Mouse (Mus musculus): Measurements from ENCODE around the gene Zfyve19. TPM values are rescaled to one million over a fixed set of nuclear protein-coding genes. Genes with fewer than 3 reads are reported as not detected.
A peak's percentile ranks its signal among the peaks of the same experiment; 100 is the strongest.

The Zfyve19 gene
- 10 to 100 TPM; 54.5 to 71.7 TPM for polyA plus RNA-seq (2017; shearing (Covaris generic))

DNA sequence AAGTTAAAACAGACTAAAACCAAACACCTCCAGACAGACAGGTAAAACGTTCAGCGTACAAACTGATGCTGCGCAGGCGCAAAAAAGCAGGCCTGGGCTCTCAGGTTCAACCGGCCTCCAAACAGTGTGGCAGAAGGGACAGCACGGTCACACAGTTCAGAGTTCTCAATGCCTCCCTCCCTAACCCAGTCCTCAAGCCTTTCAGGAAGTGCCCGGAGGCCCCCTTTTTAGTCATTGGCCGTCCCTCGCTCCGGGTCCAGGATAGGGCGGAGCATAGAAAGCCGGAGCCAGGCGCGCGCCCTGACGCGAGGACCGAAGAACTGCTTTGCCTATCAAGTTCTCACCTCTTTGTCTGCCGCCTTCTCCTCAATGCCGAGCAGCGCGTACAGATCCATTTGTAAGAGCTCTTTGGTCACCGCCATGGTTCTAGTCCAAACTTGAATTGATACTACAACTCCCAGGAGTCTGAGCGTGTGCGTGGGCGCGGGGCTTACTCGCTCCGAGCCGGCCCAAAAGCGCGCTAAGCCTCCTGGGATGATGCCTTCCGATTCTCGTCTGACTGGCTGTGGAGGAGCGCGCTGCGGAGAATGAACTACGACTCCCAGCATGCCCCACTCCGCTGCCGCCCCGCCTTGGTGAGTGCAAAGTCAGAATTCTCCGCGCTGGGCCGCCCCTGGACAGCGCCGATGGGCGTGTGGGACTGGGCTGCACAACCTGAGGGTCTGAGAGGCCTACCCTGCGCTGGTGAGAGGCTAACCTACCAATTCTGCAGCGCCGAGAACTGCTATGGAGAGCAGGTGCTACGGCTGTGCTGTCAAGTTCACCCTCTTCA lies at the start of gene Zfyve19, which contains the start of gene Dnajc17:
Gene Zfyve19, plus strand, starts transcription at position 274 of the 832 bp plus-strand sequence.
Gene Dnajc17, minus strand, starts transcription at position 452 of the 832 bp plus-strand sequence.
- ATAC-seq: peak; percentile 98

DNA sequence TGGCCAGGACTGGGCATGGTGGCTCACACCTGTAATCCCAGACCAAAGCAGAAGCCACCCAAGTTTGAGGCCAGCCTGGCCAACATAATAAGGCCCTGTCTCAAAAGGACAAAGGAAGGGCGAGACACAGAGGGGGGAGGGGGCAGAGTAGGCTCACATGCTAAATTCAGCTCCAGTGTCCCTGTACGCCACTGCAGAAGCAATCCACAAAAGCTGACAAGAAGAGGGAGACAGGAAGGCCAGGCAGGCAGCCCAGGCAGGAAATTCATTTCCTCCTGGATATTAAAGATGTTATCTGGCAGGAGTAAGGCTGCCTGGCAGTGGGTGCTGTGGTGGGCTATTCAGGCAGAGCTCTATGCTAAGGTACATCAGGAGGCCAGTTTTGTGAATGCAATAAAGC lies 47.2 kb upstream of the Zfyve19 start:
- ATAC-seq: no peak

DNA sequence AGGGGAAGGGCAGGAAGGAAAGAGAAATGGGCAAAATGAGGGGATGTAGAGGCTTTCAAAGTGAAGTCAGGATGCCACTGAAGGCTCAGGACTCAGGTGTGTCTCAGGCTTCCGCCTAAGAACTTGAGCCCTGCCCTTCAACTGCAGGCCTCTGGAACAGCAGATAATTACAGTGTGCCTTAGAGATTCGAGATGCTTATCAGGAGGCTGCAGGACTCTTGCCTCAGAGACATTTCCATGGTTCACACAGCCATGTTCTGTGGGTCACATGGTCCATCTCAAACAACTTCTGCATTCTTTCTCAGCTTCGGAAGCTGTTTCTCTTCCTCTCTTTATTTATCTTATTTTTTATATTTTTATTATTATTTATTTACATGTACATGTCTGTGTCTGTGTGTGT lies 45.3 kb upstream of the Zfyve19 start:
- no peak for ATAC-seq

DNA sequence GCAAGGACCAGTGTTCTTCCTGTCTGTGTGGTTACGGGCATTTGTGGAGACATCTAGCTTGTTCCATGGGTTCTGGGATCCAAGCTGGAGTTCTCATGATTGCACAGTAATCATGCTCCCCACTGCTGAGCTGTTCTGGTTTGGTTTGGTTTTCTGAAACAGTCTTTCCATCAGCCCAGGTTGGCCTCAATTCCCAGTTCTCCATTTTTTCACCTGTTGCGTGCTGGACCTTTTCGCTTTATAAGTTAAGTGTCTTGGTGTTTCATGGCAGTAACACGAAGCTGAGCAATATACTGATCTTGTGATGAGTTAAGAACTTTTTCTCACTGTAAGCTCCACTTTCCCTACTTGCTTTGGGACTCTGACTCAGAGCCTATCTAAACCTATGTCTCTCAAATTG lies 44.4 kb upstream of the Zfyve19 start:
- ATAC-seq: no peak

DNA sequence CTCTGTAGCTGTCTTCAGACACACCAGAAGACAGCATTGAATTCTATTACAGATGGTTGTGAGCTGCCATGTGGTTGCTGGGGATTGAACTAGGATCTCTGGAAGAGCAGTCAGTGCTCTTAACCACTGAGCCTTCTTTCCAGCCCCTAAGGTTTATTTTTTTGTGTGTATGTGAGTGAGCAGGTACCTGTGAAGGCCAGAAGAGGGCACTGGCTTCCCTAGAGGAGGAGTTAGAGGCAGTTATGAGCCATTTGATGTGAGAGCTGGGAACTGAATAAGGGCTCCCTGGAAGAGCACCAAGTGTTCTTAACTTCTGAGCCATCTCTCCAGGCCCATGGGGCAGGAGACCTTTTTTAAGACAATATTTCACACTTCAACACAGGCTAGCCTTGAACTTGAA lies 43.0 kb upstream of the Zfyve19 start:
- ATAC-seq: no peak

DNA sequence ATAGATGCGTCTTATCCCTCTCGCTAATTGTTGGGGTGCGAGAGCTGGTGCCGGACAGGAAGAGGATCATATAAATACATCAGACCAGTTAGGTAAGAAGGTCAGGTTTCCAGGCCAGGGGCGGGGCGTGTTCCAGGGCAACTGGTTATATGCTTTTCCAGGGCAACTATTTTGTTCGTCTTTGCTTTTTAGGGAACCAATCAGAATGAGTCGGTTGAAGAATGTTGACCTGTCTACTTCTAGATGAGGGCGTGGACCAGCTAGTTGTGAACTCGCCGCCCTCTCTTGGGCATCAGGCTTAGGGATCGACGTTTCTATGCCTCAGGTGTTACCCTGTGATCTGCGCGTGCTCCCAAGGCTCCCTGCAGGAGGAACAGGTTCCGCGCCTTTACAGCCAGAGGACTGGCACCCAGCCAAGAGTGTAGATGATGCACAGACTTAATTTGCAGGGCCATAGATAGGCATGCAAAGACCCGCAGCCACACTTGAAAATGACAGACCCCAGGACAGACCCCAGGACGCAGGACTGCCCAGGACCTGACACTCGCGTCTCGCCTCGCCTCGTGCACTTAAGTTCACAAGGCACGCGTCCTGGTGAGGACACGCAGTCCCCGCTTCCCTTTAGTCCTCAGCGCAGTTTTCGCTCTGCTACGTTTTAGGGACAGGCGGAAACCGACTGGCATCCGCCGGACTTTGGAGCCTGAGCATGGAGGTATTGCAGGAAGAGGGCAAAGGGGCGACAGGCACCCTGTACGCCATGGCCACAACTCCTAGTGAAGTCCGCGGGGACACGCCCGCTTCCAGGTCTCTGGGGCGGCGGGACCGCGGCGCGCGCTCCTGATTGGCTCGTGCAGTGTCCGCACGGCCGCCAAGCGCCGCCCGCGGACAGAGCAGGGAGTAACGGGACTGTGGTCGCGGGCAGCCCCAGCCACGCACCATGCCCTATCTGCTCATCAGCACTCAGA lies 41.2 kb upstream of the Zfyve19 start, which contains the start of gene Gchfr:
Gene Gchfr, plus strand, starts transcription at position 873 of the 965 bp plus-strand sequence.
- ATAC-seq: peak; percentile 63

DNA sequence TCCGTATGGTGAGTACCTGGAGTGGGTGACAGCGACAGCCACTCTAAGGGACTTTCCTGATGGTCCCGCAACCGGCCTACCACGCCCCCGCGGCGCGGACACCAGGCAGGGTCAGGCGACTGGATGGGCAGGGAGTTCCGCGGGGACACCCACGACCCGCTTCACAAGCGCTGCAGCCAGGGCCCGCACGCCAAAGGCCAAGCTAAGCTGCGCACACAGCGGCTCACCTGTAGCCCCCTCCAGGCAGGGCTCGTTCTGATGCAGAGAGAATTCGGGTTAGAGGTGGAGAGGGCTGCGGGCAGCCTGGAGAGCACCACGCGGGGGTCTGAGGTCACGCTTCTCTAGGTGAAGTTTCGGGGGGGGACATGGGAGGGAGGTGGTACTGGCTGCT lies 40.6 kb upstream of the Zfyve19 start:
- ATAC-seq: no peak

DNA sequence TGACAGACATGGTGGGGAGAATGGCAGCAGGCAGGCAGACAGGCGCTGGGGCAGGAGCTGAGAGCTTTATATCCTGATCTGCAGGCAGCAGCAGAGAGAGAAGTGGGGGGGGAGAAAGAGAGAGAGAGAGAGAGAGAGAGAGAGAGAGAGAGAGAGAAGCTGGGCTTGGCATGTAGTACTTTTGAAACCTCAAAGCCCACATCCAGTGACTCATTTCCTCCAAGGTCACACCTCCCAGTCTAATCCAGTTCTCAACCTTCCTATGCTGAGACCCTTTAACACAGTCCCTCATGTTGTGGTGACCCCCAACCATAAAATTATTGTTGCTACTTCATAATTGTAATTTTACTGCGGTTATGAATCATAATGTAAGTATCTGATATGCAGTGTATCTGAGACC lies 38.1 kb upstream of the Zfyve19 start:
- no peak for ATAC-seq

DNA sequence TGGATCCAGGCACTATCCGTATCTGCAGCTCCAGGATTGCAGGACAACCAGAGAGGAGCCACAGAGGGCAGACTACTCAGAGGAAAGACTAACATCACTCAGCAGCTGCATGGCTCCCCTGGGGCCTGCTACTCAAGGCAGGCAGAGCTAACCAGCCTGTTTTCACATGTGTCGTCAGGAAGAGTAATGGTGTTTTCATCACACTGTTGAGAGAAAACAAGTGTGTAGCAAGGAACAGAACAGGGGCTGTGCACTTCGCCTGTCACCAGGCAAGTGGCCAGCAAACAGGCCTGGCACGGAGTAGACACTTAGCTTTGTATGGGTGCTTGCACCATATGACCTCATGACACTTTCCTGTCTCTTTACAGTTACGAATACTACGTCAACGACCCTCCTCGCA lies 36.8 kb upstream of the Zfyve19 start:
- no peak for ATAC-seq

DNA sequence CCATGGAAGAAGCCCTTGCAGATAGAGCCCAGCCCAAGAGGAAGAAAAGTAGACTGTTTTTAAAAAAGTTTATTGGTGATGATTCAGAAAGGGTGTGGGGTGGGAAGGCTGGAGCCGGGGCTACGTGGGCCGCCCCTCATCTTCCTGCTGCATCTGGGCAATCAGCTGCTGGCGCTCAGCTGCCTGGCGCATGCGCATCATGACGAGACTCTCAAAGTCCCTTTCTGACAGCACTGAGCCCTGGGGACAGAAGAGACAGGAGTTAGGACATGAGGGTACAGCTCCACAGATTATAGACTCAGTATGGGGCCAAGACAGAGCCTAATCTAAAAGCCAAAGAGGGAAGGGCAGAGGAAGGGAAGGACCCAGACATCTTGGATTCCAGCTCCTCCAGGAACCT lies 36.0 kb upstream of the Zfyve19 start:
- no peak for ATAC-seq

DNA sequence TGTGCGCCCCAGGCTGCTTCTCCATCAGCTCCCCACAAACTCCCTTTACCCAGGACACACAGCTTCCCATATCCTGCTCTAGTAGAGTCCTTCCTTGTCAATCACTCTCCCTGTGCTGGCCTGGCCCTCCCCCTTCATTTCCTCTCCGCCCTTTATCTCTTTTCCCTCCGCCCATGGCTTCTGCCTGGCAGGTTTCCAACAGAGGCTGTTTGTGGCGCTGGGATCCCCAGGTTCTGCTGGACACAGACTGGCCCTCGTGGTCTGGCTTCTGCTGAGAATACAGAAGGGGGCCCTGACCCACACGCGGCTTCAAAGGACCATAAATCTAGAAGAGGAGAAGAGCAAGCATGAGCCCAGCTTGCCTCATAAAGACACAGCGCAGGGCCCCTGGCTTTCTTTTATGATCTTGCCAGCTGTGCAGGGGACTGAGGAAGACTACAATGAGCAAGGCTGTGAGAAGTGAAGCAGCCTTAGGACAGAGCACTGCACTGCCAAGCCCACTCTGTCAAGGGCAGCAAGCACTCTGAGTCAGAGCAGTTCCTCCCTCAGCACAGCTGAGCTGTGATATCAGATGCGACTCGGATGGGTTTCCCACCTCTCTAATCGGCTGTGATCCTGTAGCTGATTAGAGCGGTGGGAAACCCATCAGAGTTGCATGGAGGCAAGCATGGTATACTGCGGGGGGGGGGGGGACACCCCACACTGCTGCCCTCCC lies 35.4 kb upstream of the Zfyve19 start:
- no peak for ATAC-seq

DNA sequence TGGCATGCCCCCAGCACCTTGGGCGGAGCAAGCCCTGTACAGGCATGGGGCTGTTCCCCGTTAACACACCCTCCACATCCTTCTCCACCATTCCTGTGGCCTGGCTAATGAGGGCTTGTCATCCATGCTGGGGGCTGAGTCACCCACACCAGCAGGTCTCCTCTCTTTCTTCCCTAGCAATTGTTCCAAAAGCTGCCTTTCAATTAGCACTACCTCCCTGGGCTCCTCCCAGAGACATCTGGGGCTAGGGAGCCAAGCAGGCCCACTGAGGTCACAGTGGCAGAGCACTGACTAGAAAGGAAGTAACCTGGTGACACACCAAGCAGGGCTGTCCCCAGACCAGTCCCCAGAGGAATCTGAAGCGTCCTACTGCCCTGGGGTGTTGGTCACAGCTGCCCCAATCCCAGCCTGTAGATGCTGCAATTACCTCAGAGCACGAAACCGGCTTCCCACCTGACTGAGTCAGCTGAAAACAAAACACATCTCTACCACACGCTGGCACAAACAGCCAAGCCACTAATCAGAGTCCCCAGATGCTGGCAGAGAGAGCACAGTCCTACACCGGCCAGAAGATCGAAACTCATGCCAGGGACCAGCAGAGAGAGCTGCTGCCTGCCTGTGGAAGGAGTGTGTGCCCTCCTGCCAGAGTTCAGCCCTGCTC lies 34.3 kb upstream of the Zfyve19 start, which contains the start of gene Gm14137:
Gene Gm14137, plus strand, starts transcription at position 519 of the 661 bp plus-strand sequence.
- ATAC-seq: no peak

DNA sequence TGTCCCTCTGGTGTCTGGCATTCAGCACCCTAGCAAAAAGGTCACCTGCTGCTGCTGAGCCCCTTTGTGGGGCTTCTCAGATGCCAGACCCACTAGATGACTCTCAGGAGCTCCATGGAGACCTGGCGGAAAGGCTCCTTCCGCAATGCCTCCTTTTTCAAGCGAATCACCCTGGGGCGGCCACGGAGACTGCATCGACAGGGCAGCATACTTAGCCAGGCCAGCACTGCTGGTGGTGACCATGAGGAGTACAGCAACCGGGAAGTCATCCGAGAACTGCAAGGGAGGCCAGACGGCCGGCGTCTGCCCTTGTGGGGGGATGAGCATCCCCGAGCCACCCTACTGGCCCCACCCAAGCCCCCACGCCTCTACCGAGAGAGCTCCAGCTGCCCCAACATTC lies 33.6 kb upstream of the Zfyve19 start:
- ATAC-seq: no peak

DNA sequence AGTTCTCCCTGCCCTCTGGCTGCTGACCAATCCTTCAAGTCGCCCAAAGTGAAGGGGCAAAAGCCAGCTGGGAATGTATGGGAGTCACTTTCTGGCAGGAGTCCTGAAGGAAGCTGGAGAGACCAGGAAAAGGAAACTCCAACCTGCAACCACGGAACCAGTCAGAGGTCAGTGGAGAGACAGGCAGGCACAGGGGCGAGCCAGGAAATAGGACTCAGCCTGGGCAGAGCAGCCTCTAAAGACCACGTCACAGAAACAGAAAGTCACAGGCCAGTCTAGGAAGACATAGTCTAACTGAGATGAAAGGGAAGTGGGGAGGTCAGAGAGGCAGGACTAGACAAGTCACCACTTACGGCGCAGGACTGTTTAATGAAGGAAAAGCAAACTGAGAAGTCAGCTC lies 32.8 kb upstream of the Zfyve19 start:
- no peak for ATAC-seq

DNA sequence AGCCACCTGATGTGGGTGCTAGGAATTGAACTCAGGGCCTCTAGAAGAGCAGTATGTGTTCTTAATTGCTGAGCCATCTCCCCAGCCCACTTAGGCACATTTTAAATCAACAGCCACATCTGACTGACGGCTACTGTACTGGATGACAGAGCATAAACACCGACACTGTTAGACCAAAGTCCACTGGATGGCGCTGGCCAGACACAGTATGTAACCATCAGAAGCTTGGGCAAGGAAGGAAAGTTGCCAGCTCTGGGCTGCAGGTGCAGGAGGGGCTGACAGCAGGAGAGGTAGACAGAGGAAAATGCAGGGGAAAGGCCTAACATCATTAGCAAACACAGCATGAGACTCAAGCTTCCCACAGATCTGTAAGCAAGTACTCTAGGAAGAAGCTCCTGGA lies 31.7 kb upstream of the Zfyve19 start:
- ATAC-seq: no peak

DNA sequence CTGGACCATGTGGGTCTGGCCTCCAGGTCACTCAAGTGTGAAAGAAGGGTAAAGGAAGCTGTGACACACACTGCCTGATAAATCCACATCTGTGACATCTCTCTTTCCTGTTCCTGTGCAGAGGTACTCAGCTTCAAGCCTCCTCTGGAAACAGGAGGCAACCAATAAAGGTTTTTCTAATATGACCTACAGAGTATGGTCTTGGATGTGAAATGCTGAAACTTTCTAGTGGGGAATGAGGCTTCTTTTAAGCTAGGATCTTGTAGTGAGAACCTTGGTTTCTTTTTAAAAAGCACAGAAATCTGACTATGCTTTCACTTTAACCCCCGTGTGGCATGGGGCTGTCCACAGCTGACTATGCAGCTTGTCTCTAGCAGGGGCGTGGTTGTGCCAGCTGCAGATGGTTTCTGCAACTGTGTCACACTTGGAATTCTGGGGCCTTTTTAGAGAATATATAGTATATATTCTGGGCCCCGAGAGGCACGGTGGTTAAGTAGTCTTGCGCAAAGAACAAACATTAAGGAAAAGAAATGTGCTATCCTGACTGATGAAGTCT lies 31.0 kb upstream of the Zfyve19 start:
- ATAC-seq: no peak

DNA sequence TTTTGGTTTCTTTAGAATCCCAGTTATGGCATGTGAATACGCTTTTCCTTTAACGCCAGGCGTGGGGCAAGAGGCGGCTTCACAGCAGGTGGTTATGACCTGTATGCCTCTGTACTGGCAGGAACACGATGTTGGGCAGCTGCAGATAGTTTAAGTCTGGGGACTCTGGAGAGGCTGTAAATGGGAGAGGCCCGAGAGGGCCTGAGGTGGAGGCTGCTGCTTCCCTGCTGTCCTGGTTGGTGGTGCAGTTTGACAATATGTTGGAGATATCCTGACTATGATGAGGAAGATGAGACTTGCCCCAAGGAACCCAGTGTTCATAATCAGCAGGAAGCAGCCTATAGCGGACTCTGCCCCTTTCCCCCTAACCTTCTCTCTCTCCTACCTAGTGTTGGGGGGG lies 25.5 kb upstream of the Zfyve19 start:
- ATAC-seq: no peak

DNA sequence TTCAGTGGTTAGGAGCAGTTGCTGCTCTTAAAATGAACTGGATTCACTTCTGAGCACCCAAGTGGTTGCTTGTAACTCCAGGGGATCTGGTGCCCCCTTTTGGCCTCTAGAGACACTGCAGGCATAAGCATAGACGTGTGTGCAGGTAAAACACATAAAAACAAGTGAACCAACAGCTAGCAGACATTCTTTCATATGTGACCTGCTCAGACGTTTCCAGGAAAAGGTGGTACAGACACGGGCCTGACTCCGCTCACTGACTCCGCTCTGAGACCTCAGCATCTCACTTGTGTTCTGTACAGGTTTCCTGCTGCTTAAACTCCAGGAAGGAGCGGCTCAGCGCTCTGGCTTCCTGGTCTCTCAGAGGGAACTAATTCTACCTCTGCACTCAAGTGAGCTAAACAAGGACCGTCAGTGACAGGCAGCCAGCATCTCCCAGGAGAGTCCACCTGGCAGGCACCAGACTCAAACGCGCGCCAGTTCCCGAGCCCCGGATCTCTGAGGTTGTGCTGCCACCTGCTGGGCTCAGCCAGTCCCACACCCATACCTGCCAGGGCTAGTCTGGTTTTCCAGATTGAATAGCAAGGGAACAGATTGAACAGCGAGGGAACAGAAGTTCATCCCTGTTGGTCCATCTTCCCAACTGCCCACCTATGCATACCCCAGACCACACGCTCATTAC lies 19.2 kb upstream of the Zfyve19 start:
- ATAC-seq: peak; percentile 96

DNA sequence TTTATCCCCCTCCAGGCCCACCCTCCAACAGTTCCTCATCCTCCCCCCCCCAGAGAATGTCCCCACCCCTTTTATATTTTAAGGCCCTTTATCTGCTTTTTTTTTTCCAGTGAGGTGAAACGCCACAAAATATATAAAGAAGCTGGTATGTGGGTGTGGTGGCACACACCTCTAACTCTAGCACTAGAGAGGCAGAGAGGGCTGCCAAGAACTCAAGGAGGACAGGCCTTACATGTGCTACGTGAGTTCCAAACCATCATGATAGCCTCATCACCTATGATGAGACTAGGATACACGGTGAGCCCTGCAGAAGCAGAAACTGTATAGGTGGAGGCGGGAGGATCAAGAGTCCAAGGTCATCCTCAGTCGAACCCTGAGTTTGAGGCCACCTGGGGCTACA lies 17.4 kb upstream of the Zfyve19 start:
- ATAC-seq: no peak

DNA sequence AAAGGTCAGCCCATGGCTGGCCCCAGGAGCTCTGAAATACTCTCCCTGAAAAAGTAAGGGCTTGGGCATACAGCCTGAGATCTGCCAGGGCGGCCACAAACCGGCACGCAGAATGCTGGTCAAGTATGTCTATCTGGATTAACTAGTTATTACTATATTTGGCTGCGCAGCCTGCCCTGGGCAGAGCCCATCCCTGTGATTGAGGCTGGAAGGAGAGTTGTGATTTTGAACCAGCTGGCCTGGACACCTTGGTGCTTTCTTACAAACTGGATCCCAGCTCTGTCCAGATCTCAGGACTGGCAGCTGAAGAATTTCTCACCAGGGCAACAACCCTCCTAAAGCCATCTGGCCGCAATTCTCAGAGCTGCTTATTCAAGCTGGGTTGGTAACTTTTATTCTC lies 14.3 kb upstream of the Zfyve19 start:
- no peak for ATAC-seq
